Mouse (Mus musculus) heart, embryonic 10.5 days (tissue): Measurements from ENCODE around the gene Fbrsl1. TPM values are rescaled to one million over a fixed set of nuclear protein-coding genes. Genes with fewer than 3 reads are reported as not detected.
"Not testable (repeated sequence)": the region's sequence is repeated elsewhere in the genome, so short reads cannot be mapped to it uniquely, and the experiment has no call there.

Experiments
- DNase-seq: peaks from one replicate; pipeline ENCODE4 v3.0.0-alpha.2; 2017; ENCODE audit warnings: low spot score
- H3K27ac ChIP-seq: fragments of 300-500 bp; sonication (generic); 2 replicates; pipeline ENCODE4 v1.5.1; 2016; ENCODE audit warnings: mild to moderate bottlenecking
- H3K27me3 ChIP-seq: fragments of 300-500 bp; sonication (generic); 2 replicates; pipeline ENCODE4 v1.6.1; 2016; ENCODE audit warnings: mild to moderate bottlenecking; ENCODE audit not compliant: poor library complexity, insufficient read depth, severe bottlenecking
- H3K36me3 ChIP-seq: fragments of 300-500 bp; sonication (generic); 2 replicates; pipeline ENCODE4 v1.6.1; 2016; ENCODE audit warnings: mild to moderate bottlenecking, moderate library complexity
- H3K4me1 ChIP-seq: fragments of 300-500 bp; sonication (generic); 2 replicates; pipeline ENCODE4 v1.6.1; 2016; ENCODE audit warnings: mild to moderate bottlenecking
- H3K4me3 ChIP-seq: fragments of 300-500 bp; sonication (generic); 2 replicates; pipeline ENCODE4 v1.5.1; 2016; ENCODE audit warnings: mild to moderate bottlenecking, moderate library complexity
- H3K9me3 ChIP-seq: fragments of 300-500 bp; sonication (generic); 2 replicates; pipeline ENCODE4 v1.6.1; 2016; ENCODE audit warnings: mild to moderate bottlenecking, moderate library complexity
- WGBS: fragments of 180-500 bp; shearing (Covaris S2); methylation state at CpG from one replicate; pipeline ENCODE4 v1.1.7; 2016; 5-methylcytosine and 5-hydroxymethylcytosine counted together
- polyA plus RNA-seq: library from polyadenylated mRNA; unstranded; fragments of >200 nt; fragmentation: Nextera tagmentation; extraction: Ambion mirVana; gene quantifications from 2 replicates; pipeline ENCODE4 v1.2.1, GENCODE M21; 2016

Fbrsl1 gene
- polyA plus RNA-seq, 1 experiment from 2014 or later, result 11.1 TPM

- no peak overlapping the region for H3K27ac ChIP-seq
- 86% methylated on average over 3 of the region's 3 CpGs for WGBS
- H3K9me3 ChIP-seq, result no peaks in the 10 kb centered on the region
- peaks cover 63% of the 10 kb centered on the region for H3K4me1 ChIP-seq
- H3K27me3 ChIP-seq, result no peaks in the 10 kb centered on the region
- no peaks in the 10 kb centered on the region for H3K36me3 ChIP-seq
- no peak for DNase-seq
- no peak overlapping the region for H3K4me3 ChIP-seq
Observed at GRCm38 (mm10) chr5:110442966-110443590, 5.2 kb downstream of the Fbrsl1 start.

GRCm38 (mm10) chr5:110439565-110440310 lies 8.6 kb downstream of the Fbrsl1 start:
- no peak for DNase-seq
- H3K4me3 ChIP-seq, result no peak overlapping the region
- 84% methylated on average over 3 of the region's 3 CpGs for WGBS
- peak overlapping the region; percentile 25; the same call in 1 of the 2 replicates for H3K27ac ChIP-seq
- no peaks in the 10 kb centered on the region for H3K27me3 ChIP-seq
- no peaks in the 10 kb centered on the region for H3K9me3 ChIP-seq
- H3K36me3 ChIP-seq, result no peaks in the 10 kb centered on the region
- H3K4me1 ChIP-seq, result peaks cover 51% of the 10 kb centered on the region

GRCm38 (mm10) chr5:110438591-110438990 lies 9.7 kb downstream of the Fbrsl1 start:
- WGBS, result 50% methylated on average over 3 of the region's 3 CpGs
- no peak overlapping the region for H3K4me3 ChIP-seq
- H3K36me3 ChIP-seq, result no peaks in the 10 kb centered on the region
- H3K4me1 ChIP-seq, result peaks cover 56% of the 10 kb centered on the region
- H3K27me3 ChIP-seq, result no peaks in the 10 kb centered on the region
- H3K27ac ChIP-seq, result 0 out of 2 replicates have a peak overlapping the region, but pooled peaks have one; percentile 37
- no peaks in the 10 kb centered on the region for H3K9me3 ChIP-seq
- no peak for DNase-seq

- Histone ChIP-seq H3K4me3 (no peak overlapping the region), H3K27ac (no peak overlapping the region), H3K36me3 (peaks cover 2% of the 10 kb centered on the region), H3K27me3 (no peaks in the 10 kb centered on the region), H3K4me1 (peaks cover 56% of the 10 kb centered on the region), H3K9me3 (no peaks in the 10 kb centered on the region)
- WGBS, result 56% methylated on average over 6 of the region's 6 CpGs
- DNase-seq, result no peak
Observed at GRCm38 (mm10) chr5:110437632-110438261, 10.6 kb downstream of the Fbrsl1 start.

- H3K4me3 ChIP-seq, H3K9me3 ChIP-seq, H3K27me3 ChIP-seq, DNase-seq, H3K27ac ChIP-seq: not testable (repeated sequence)
- 75% methylated on average over 5 of the region's 5 CpGs for whole genome bisulfite sequencing
- H3K4me1 ChIP-seq, result peaks cover 47% of the 10 kb centered on the region
- peaks cover 17% of the 10 kb centered on the region for H3K36me3 ChIP-seq
Observed at GRCm38 (mm10) chr5:110436166-110436565, 12.1 kb downstream of the Fbrsl1 start.

- no peaks in the 10 kb centered on the region for H3K9me3 ChIP-seq
- H3K4me3 ChIP-seq, result no peak overlapping the region
- no peak overlapping the region for H3K27ac ChIP-seq
- H3K4me1 ChIP-seq, result peaks cover 34% of the 10 kb centered on the region
- no peaks in the 10 kb centered on the region for H3K27me3 ChIP-seq
- peaks cover 31% of the 10 kb centered on the region for H3K36me3 ChIP-seq
- no peak for DNase-seq
Observed at GRCm38 (mm10) chr5:110434816-110435215, 13.5 kb downstream of the Fbrsl1 start.

GRCm38 (mm10) chr5:110429045-110429444 lies 19.3 kb downstream of the Fbrsl1 start:
- Histone ChIP-seq H3K9me3 (no peaks in the 10 kb centered on the region), H3K27me3 (no peaks in the 10 kb centered on the region), H3K27ac (no peak overlapping the region), H3K4me3 (no peak overlapping the region), H3K36me3 (peaks cover 38% of the 10 kb centered on the region), H3K4me1 (peaks cover 3% of the 10 kb centered on the region; the same call in 1 of the 2 replicates)
- 44% methylated on average over 9 of the region's 9 CpGs for WGBS
- no peak for DNase-seq

GRCm38 (mm10) chr5:110428290-110428689 lies 20.0 kb downstream of the Fbrsl1 start:
- DNase-seq, result no peak
- Histone ChIP-seq H3K27me3 (no peaks in the 10 kb centered on the region), H3K36me3 (peaks cover 38% of the 10 kb centered on the region), H3K9me3 (no peaks in the 10 kb centered on the region), H3K27ac (no peak overlapping the region), H3K4me3 (no peak overlapping the region), H3K4me1 (peaks cover 3% of the 10 kb centered on the region; the same call in 1 of the 2 replicates)
- WGBS, result 84% methylated on average over 3 of the region's 3 CpGs

GRCm38 (mm10) chr5:110425187-110425586 lies 23.1 kb downstream of the Fbrsl1 start:
- Histone ChIP-seq H3K4me1 (peaks cover 7% of the 10 kb centered on the region; the same call in 1 of the 2 replicates), H3K9me3 (no peaks in the 10 kb centered on the region), H3K27me3 (no peaks in the 10 kb centered on the region), H3K36me3 (peaks cover 13% of the 10 kb centered on the region), H3K27ac (no peak overlapping the region), H3K4me3 (no peak overlapping the region)
- no peak for DNase-seq
- 78% methylated on average over 4 of the region's 4 CpGs for WGBS

- Histone ChIP-seq H3K4me3 (no peak overlapping the region), H3K27ac (no peak overlapping the region), H3K36me3 (peaks cover 11% of the 10 kb centered on the region), H3K27me3 (no peaks in the 10 kb centered on the region), H3K4me1 (peaks cover 7% of the 10 kb centered on the region; the same call in 1 of the 2 replicates), H3K9me3 (no peaks in the 10 kb centered on the region)
- no peak for DNase-seq
- WGBS, result 87% methylated on average over 5 of the region's 5 CpGs
Observed at GRCm38 (mm10) chr5:110424204-110424603, 24.1 kb downstream of the Fbrsl1 start.

- Histone ChIP-seq H3K4me3 (no peak overlapping the region), H3K9me3 (no peaks in the 10 kb centered on the region), H3K36me3 (peaks cover 11% of the 10 kb centered on the region), H3K4me1 (peaks cover 34% of the 10 kb centered on the region), H3K27ac (no peak overlapping the region), H3K27me3 (no peaks in the 10 kb centered on the region)
- 92% methylated on average over 6 of the region's 6 CpGs for WGBS
- no peak for DNase-seq
Observed at GRCm38 (mm10) chr5:110421393-110421792, 26.9 kb downstream of the Fbrsl1 start.

- no peak overlapping the region for H3K27ac ChIP-seq
- no peaks in the 10 kb centered on the region for H3K27me3 ChIP-seq
- H3K4me1 ChIP-seq, result peaks cover 38% of the 10 kb centered on the region
- WGBS, result 67% methylated on average over 1 of the region's 1 CpGs
- H3K36me3 ChIP-seq, result peaks cover 11% of the 10 kb centered on the region
- no peaks in the 10 kb centered on the region for H3K9me3 ChIP-seq
- H3K4me3 ChIP-seq, result no peak overlapping the region
- no peak for DNase-seq
Observed at GRCm38 (mm10) chr5:110420950-110421349, 27.4 kb downstream of the Fbrsl1 start.

- H3K9me3 ChIP-seq, result no peaks in the 10 kb centered on the region
- H3K4me1 ChIP-seq, result peaks cover 43% of the 10 kb centered on the region
- no peak overlapping the region for H3K27ac ChIP-seq
- H3K36me3 ChIP-seq, result peaks cover 15% of the 10 kb centered on the region
- H3K4me3 ChIP-seq, result no peak overlapping the region
- WGBS, result 97% methylated on average over 4 of the region's 4 CpGs
- H3K27me3 ChIP-seq, result no peaks in the 10 kb centered on the region
- DNase-seq, result no peak
Observed at GRCm38 (mm10) chr5:110420201-110420600, 28.1 kb downstream of the Fbrsl1 start.
